ENCODE assay signal across 9 mouse cellular contexts in genomic region chr19:3709013-3709787, GRCm38 (mm10). TPM values are rescaled to one million over a fixed set of nuclear protein-coding genes. Genes with fewer than 3 reads are reported as not detected.
DNase-seq lines count a peak whose midpoint lies in the region; ATAC-seq and TF ChIP-seq lines count a peak whose summit lies in the region.
"Had no signal": no experiment of that assay in that cellular context is flagged by ENCODE, and none has a peak within 500 bp of the region (broad histone marks: within the 10 kb centered on the region; RNA-seq: fewer than 3 reads in every experiment).

No protein-coding gene starts in this region.

- DNase-seq in cerebellum, adult 2 months, result no peak
- DNase-seq in cerebellum, adult 9-11 months, result no peak
- DNase-seq in 416B (ENCODE audit: low read depth), result peak; percentile 17
- no peak for DNase-seq in forebrain, postnatal 0 days
- DNase-seq in spleen, adult 12 weeks (ENCODE audit: low spot score), result no peak
- DNase-seq in left cerebral cortex, adult 9 months (ENCODE audit: low spot score in 2 of 2), result no peak
- DNase-seq in gastrocnemius, postnatal 4 days (ENCODE audit: low spot score in 2 of 2), result no peak
- DNase-seq: right cerebral cortex, postnatal 14 days had no signal

- H3K4me3 ChIP-seq in cerebellum, adult 2 months (replicated peaks; ENCODE audit: insufficient read depth, low read depth, low read length), result peak overlapping the region; percentile 74
- H3K4me3 ChIP-seq in forebrain, postnatal 0 days (ENCODE audit: low read depth, low read length), result peak overlapping the region; percentile 88
- peak overlapping the region; percentile 77 for H3K4me3 ChIP-seq in liver, embryonic 16.5 days (ENCODE audit: low read depth, low read length)

- H3K4me2 ChIP-seq in forebrain, postnatal 0 days (ENCODE audit: low read depth), result peak overlapping the region; percentile 80
- H3K4me2 ChIP-seq in liver, embryonic 16.5 days (ENCODE audit: low read depth, low read length), result peak overlapping the region; percentile 82

- H3K27me3 ChIP-seq in cerebellum, adult 2 months (ENCODE audit: control insufficient read depth, insufficient read depth, low read length), result no peaks in the 10 kb centered on the region
- H3K27me3 ChIP-seq in forebrain, postnatal 0 days (ENCODE audit: insufficient read depth, low read length), result no peaks in the 10 kb centered on the region
- H3K27me3 ChIP-seq in liver, embryonic 16.5 days (ENCODE audit: control insufficient read depth, insufficient read depth, low read depth, low read length), result no peaks in the 10 kb centered on the region

- no peak for ATAC-seq in forebrain, postnatal 0 days
- ATAC-seq in liver, embryonic 16.5 days (ENCODE audit: low read depth), result peak; percentile 33

- WGBS in cerebellum, adult 2 months, result 21% methylated on average over 10 of the region's 10 CpGs
- 46% methylated on average over 10 of the region's 10 CpGs for WGBS in forebrain, postnatal 0 days
- WGBS in liver, embryonic 16.5 days (ENCODE audit: insufficient replicate concordance), result 25% methylated on average over 10 of the region's 10 CpGs

- H3K4me1 ChIP-seq in cerebellum, adult 2 months (ENCODE audit: control insufficient read depth, insufficient read depth, low read length), result peaks cover 10% of the 10 kb centered on the region; the same call in 1 of the 2 replicates
- H3K4me1 ChIP-seq in forebrain, postnatal 0 days (ENCODE audit: insufficient read depth), result peaks cover 14% of the 10 kb centered on the region; the same call in 1 of the 2 replicates
- peaks cover 15% of the 10 kb centered on the region for H3K4me1 ChIP-seq in liver, embryonic 16.5 days (ENCODE audit: control insufficient read depth, low read depth, low read length)

- H3K9ac ChIP-seq in forebrain, postnatal 0 days, result peak overlapping the region; percentile 94
- H3K9ac ChIP-seq in liver, embryonic 16.5 days (ENCODE audit: low read depth, low read length), result peak overlapping the region; percentile 84

- H3K27ac ChIP-seq in cerebellum, adult 2 months (ENCODE audit: insufficient read depth, low read length), result no peak overlapping the region
- H3K27ac ChIP-seq in forebrain, postnatal 0 days (ENCODE audit: low read depth, low read length), result no peak overlapping the region
- peak overlapping the region; percentile 22; the same call in 1 of the 2 replicates for H3K27ac ChIP-seq in liver, embryonic 16.5 days (ENCODE audit: low read length)

- no peak for TF ChIP-seq CTCF in cerebellum, adult 2 months (IDR thresholded peaks at IDR 0.05; ENCODE audit: borderline replicate concordance, insufficient read depth, low read depth, low read length)
- TF ChIP-seq CTCF in forebrain, postnatal 0 days (IDR thresholded peaks at IDR 0.05; ENCODE audit: low read depth), result no peak

- no peaks in the 10 kb centered on the region for H3K36me3 ChIP-seq in forebrain, postnatal 0 days (ENCODE audit: insufficient read depth)
- no peaks in the 10 kb centered on the region; the same call in 1 of the 2 replicates for H3K36me3 ChIP-seq in liver, embryonic 16.5 days (ENCODE audit: control insufficient read depth, insufficient read depth)

- no peak for TF ChIP-seq POLR2A in cerebellum, adult 2 months (IDR thresholded peaks at IDR 0.05; ENCODE audit: borderline replicate concordance, insufficient read depth, low read length)

- H3K9me3 ChIP-seq in forebrain, postnatal 0 days (ENCODE audit: low read length), result no peaks in the 10 kb centered on the region
- no peaks in the 10 kb centered on the region for H3K9me3 ChIP-seq in liver, embryonic 16.5 days (replicated peaks; ENCODE audit: control insufficient read depth, low read length)

RNA-seq across cellular contexts. Expression of gene 1810055G02Rik, which starts 1.1 kb away (rescaled TPM):
- 37.2 and 38.2 TPM in 2 replicates for polyA plus RNA-seq in cerebellum, adult 2 months (2012; rRNA removed)
- total RNA-seq in forebrain, postnatal 0 days (2014; rRNA removed), result 33.6 and 37.2 TPM in 2 replicates
- 38.4 and 39.0 TPM in 2 replicates for polyA plus RNA-seq in forebrain, postnatal 0 days (2015; fragmentation: Nextera tagmentation; extraction: Ambion mirVana)
- 15.8 and 16.5 TPM in 2 replicates for polyA plus RNA-seq in liver, embryonic 16.5 days (2015; fragmentation: Nextera tagmentation; extraction: Ambion mirVana)
- 10 to 100 TPM; 29.8 to 29.9 TPM for total RNA-seq in gastrocnemius, postnatal 4 days (2021)

RNA-seq across cellular contexts. Expression of gene Lrp5, which starts 22.8 kb away (rescaled TPM):
- 3.8 and 3.9 TPM in 2 replicates for polyA plus RNA-seq in cerebellum, adult 2 months (2012; rRNA removed)
- total RNA-seq in forebrain, postnatal 0 days (2014; rRNA removed), result 7.9 and 11.1 TPM in 2 replicates
- 0.50 and 0.56 TPM in 2 replicates for polyA plus RNA-seq in forebrain, postnatal 0 days (2015; fragmentation: Nextera tagmentation; extraction: Ambion mirVana)
- polyA plus RNA-seq in liver, embryonic 16.5 days (2015; fragmentation: Nextera tagmentation; extraction: Ambion mirVana), result 2.2 and 2.7 TPM in 2 replicates
- total RNA-seq in gastrocnemius, postnatal 4 days (2021), result 10 to 100 TPM; 51.4 to 55.9 TPM

RNA-seq across cellular contexts. Expression of gene Kmt5b, which starts 58.0 kb away (rescaled TPM):
- polyA plus RNA-seq in cerebellum, adult 2 months (2012; rRNA removed), result 36.9 and 38.3 TPM in 2 replicates
- total RNA-seq in forebrain, postnatal 0 days (2014; rRNA removed), result 80.7 and 103 TPM in 2 replicates
- polyA plus RNA-seq in forebrain, postnatal 0 days (2015; fragmentation: Nextera tagmentation; extraction: Ambion mirVana), result 24.3 and 38.1 TPM in 2 replicates
- 6.7 and 7.4 TPM in 2 replicates for polyA plus RNA-seq in liver, embryonic 16.5 days (2015; fragmentation: Nextera tagmentation; extraction: Ambion mirVana)
- total RNA-seq in gastrocnemius, postnatal 4 days (2021), result 10 to 100 TPM; 34.5 to 37.1 TPM
